Mouse (Mus musculus): ENCODE measurements at regions not wholly inside any gene's neighbourhood (a gene's known extent, or its start where the extent isn't known, plus 50 kb on each side); places are given as distances from the start of the nearest gene placed in this dataset.

DNA sequence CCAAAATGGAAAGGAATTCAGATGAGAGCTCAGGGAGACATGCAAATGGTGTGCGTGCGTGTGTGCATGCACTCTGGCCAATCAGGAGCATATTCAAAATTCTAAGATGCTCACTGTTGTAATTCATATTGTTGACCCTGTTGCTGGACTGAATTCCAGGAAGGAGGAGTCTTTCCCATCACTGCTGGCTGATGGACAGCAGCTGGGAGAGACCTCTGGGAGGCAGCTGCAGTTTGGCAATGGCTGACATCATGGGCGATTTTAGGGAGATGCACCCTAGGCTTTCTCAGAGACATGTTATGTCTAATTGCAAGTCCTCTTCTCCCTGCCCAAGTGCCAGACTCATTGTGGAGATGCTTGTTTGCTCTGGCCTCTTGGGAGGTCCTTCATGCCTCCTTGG lies 220.6 kb upstream of the Myocd start:
- TF ChIP-seq CTCF (IDR thresholded peaks at IDR 0.05; ENCODE audit: extremely low read depth, insufficient read depth, low read length), result no peak
- TF ChIP-seq POLR2A (IDR thresholded peaks at IDR 0.05; ENCODE audit: extremely low read depth, insufficient read depth, low read length), result no peak

All from cortical plate, adult 2 months (tissue).